ENCODE assay signal across 14 mouse cellular contexts in the genomic region with DNA sequence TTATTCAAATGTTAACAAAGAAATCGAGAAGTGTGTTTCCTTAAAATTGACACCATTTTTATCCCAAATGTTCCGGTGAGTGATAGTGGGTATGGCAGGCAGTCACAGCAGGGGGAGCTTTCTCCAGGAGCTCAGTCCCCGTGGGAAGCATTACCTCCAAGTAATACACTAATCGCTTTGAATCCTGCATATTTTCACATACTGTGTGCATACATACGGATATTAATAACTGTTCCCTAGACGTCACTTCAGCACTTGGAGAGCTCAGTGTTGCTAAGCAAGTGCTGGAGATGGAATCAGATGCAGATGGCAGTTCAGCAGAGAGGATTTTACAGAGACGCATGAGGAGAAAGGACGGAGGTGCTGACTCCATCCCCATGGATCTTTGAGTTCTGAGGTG.
DNase-seq lines count a peak whose midpoint lies in the region; ATAC-seq lines count a peak whose summit lies in the region.
"Had no signal": no experiment of that assay in that cellular context is flagged by ENCODE, and none has a peak within 500 bp of the region (broad histone marks: within the 10 kb centered on the region; RNA-seq: fewer than 3 reads in every experiment).

No protein-coding gene starts in this region.

- intact Hi-C loops in left cerebral cortex, postnatal 25 days (cut with DNase I), result loop anchor here (10.0 kb wide), 1 partner anchor 174 kb away; no protein-coding TSS in a partner anchor

- WGBS in hindbrain, embryonic 15.5 days, result 36% methylated on average over 8 of the region's 8 CpGs
- 42% methylated on average over 8 of the region's 8 CpGs for WGBS in hindbrain, embryonic 14.5 days
- WGBS in embryonic facial prominence, embryonic 14.5 days, result 26% methylated on average over 8 of the region's 8 CpGs
- 70% methylated on average over 8 of the region's 8 CpGs for WGBS in intestine, embryonic 15.5 days

- no peak overlapping the region for H3K4me3 ChIP-seq in hindbrain, embryonic 15.5 days
- H3K4me3 ChIP-seq in hindbrain, embryonic 14.5 days (replicated peaks; ENCODE audit: low read length), result no peak overlapping the region
- H3K4me3 ChIP-seq in embryonic facial prominence, embryonic 14.5 days (ENCODE audit: low read depth, low read length), result no peak overlapping the region
- H3K4me3 ChIP-seq in intestine, embryonic 15.5 days (replicated peaks), result no peak overlapping the region
- H3K4me3 ChIP-seq: liver, embryonic 12.5 days had no signal

- H3K4me1 ChIP-seq in hindbrain, embryonic 15.5 days (replicated peaks), result no peaks in the 10 kb centered on the region; the same call in 1 of the 2 replicates
- 0 out of 2 replicates have a peak, but pooled peaks cover 3% of the 10 kb centered on the region for H3K4me1 ChIP-seq in hindbrain, embryonic 14.5 days (replicated peaks; ENCODE audit: control insufficient read depth, insufficient read depth, low read length)
- no peaks in the 10 kb centered on the region for H3K4me1 ChIP-seq in embryonic facial prominence, embryonic 14.5 days (ENCODE audit: control insufficient read depth, insufficient read depth, low read length)
- H3K4me1 ChIP-seq in intestine, embryonic 15.5 days (replicated peaks), result no peaks in the 10 kb centered on the region
- H3K4me1 ChIP-seq: liver, embryonic 12.5 days had no signal

- H3K9ac ChIP-seq in hindbrain, embryonic 15.5 days, result no peak overlapping the region
- no peak overlapping the region for H3K9ac ChIP-seq in hindbrain, embryonic 14.5 days
- no peak overlapping the region for H3K9ac ChIP-seq in embryonic facial prominence, embryonic 14.5 days (ENCODE audit: low read depth, low read length)
- no peak overlapping the region for H3K9ac ChIP-seq in intestine, embryonic 15.5 days
- H3K9ac ChIP-seq: liver, embryonic 12.5 days had no signal

- no peak overlapping the region for H3K4me2 ChIP-seq in hindbrain, embryonic 15.5 days
- H3K4me2 ChIP-seq in hindbrain, embryonic 14.5 days (replicated peaks), result no peak overlapping the region
- H3K4me2 ChIP-seq in embryonic facial prominence, embryonic 14.5 days (ENCODE audit: low read depth, low read length), result no peak overlapping the region
- no peak overlapping the region for H3K4me2 ChIP-seq in intestine, embryonic 15.5 days (replicated peaks)
- H3K4me2 ChIP-seq: liver, embryonic 12.5 days had no signal

- 0 out of 2 replicates have a peak overlapping the region, but pooled peaks have one; percentile 26 for H3K27ac ChIP-seq in hindbrain, embryonic 15.5 days (replicated peaks)
- no peak overlapping the region for H3K27ac ChIP-seq in hindbrain, embryonic 14.5 days
- H3K27ac ChIP-seq in embryonic facial prominence, embryonic 14.5 days (replicated peaks; ENCODE audit: low read depth, low read length), result no peak overlapping the region
- H3K27ac ChIP-seq in intestine, embryonic 15.5 days, result no peak overlapping the region
- H3K27ac ChIP-seq: liver, embryonic 12.5 days had no signal

- H3K27me3 ChIP-seq in hindbrain, embryonic 15.5 days, result no peaks in the 10 kb centered on the region
- H3K27me3 ChIP-seq in hindbrain, embryonic 14.5 days (ENCODE audit: control insufficient read depth, insufficient read depth, low read length), result no peaks in the 10 kb centered on the region
- no peaks in the 10 kb centered on the region for H3K27me3 ChIP-seq in embryonic facial prominence, embryonic 14.5 days (replicated peaks; ENCODE audit: control insufficient read depth, insufficient read depth, low read length)
- H3K27me3 ChIP-seq in intestine, embryonic 15.5 days (replicated peaks), result no peaks in the 10 kb centered on the region
- H3K27me3 ChIP-seq: CH12.LX; liver, embryonic 12.5 days had no signal

- no peaks in the 10 kb centered on the region for H3K36me3 ChIP-seq in hindbrain, embryonic 15.5 days
- H3K36me3 ChIP-seq in hindbrain, embryonic 14.5 days (replicated peaks; ENCODE audit: control insufficient read depth, insufficient read depth), result no peaks in the 10 kb centered on the region
- H3K36me3 ChIP-seq in embryonic facial prominence, embryonic 14.5 days (ENCODE audit: control insufficient read depth, insufficient read depth, low read length), result no peaks in the 10 kb centered on the region
- no peaks in the 10 kb centered on the region for H3K36me3 ChIP-seq in intestine, embryonic 15.5 days
- H3K36me3 ChIP-seq: liver, embryonic 12.5 days had no signal

- H3K9me3 ChIP-seq in hindbrain, embryonic 15.5 days, result no peaks in the 10 kb centered on the region
- no peaks in the 10 kb centered on the region for H3K9me3 ChIP-seq in hindbrain, embryonic 14.5 days (ENCODE audit: control insufficient read depth, low read length)
- H3K9me3 ChIP-seq in embryonic facial prominence, embryonic 14.5 days (ENCODE audit: control insufficient read depth, low read length), result no peaks in the 10 kb centered on the region
- no peaks in the 10 kb centered on the region for H3K9me3 ChIP-seq in intestine, embryonic 15.5 days
- H3K9me3 ChIP-seq: liver, embryonic 12.5 days had no signal

- DNase-seq in hindbrain, embryonic 14.5 days (ENCODE audit: low spot score), result no peak
- peak; percentile 22 for DNase-seq in 3T3-L1 (ENCODE audit: low read depth, low spot score)
- DNase-seq in embryonic facial prominence, embryonic 14.5 days (ENCODE audit: low spot score), result peak; percentile 83
- peak; percentile 32 to 66 for DNase-seq in left cerebral cortex, postnatal 25 days (ENCODE audit: low spot score in 2 of 2)
- no peak for DNase-seq in B cell, adult 2 months
- DNase-seq in cerebellum, adult 11-12 months, result no peak
- DNase-seq: adrenal gland, postnatal 14 days; heart, postnatal 36 days; kidney, adult 2 months; lung, postnatal 14 days had no signal

- ATAC-seq in hindbrain, embryonic 15.5 days (ENCODE audit: low FRiP score, low read depth), result no peak
- ATAC-seq in hindbrain, embryonic 14.5 days (ENCODE audit: low FRiP score), result no peak
- 0 out of 2 replicates have a peak, but pooled peaks have one; percentile 22 for ATAC-seq in embryonic facial prominence, embryonic 14.5 days (ENCODE audit: low read depth)
- ATAC-seq in intestine, embryonic 15.5 days, result no peak
- ATAC-seq: liver, embryonic 12.5 days had no signal

Comparison
In these comparisons a context has a peak if more than half of its experiments do, and no peak if none do; other contexts are left out.
1. DNase-seq: peak in 3T3-L1 (single experiment), embryonic facial prominence, embryonic 14.5 days (single experiment) and left cerebral cortex, postnatal 25 days (2 of 2); none in hindbrain, embryonic 14.5 days (single experiment), B cell, adult 2 months (0 of 2) and cerebellum, adult 11-12 months (single experiment).